Mouse (Mus musculus) stomach, embryonic 16.5 days (tissue): ENCODE measurements around the gene Ank3. TPM values are rescaled to one million over a fixed set of nuclear protein-coding genes. Genes with fewer than 3 reads are reported as not detected.

Experiments
- ATAC-seq: fragments of 200-750 bp; cut with Nextera tagmentation; 2 replicates; pipeline ENCODE4 v1.8.0; 2017; ENCODE audit warnings: moderate number of reproducible peaks, moderate TSS enrichment; ENCODE audit not compliant: insufficient read depth, low FRiP score
- H3K27ac ChIP-seq: fragments of 300-500 bp; sonication (generic); 2 replicates; pipeline ENCODE4 v1.5.1; 2014; ENCODE audit warnings: low read length
- H3K27me3 ChIP-seq: fragments of 300-500 bp; sonication (generic); 2 replicates; pipeline ENCODE4 v1.6.1; 2014; ENCODE audit warnings: low read length, control low read depth, mixed read lengths; ENCODE audit not compliant: control insufficient read depth, insufficient read depth
- H3K36me3 ChIP-seq: fragments of 300-500 bp; sonication (generic); 2 replicates; pipeline ENCODE4 v1.6.1; 2014; ENCODE audit warnings: low read length; ENCODE audit not compliant: control insufficient read depth, insufficient read depth
- H3K4me1 ChIP-seq: fragments of 300-500 bp; sonication (generic); 2 replicates; pipeline ENCODE4 v1.6.1; 2014; ENCODE audit warnings: low read length, control low read depth, mixed read lengths; ENCODE audit not compliant: control insufficient read depth, insufficient read depth
- H3K4me2 ChIP-seq: fragments of 300-500 bp; sonication (generic); 2 replicates; pipeline ENCODE4 v1.6.1; 2014; ENCODE audit warnings: low read depth, low read length, mixed read lengths
- H3K4me3 ChIP-seq: fragments of 300-500 bp; sonication (generic); replicated peaks from 2 replicates; pipeline ENCODE4 v1.5.1; 2014; ENCODE audit warnings: mild to moderate bottlenecking, low read length
- H3K9ac ChIP-seq: fragments of 300-500 bp; sonication (generic); 2 replicates; pipeline ENCODE4 v1.6.1; 2014; ENCODE audit warnings: low read length
- H3K9me3 ChIP-seq: fragments of 300-500 bp; sonication (generic); replicated peaks from 2 replicates; pipeline ENCODE4 v1.6.1; 2016; ENCODE audit warnings: low read length, control low read depth; ENCODE audit not compliant: control insufficient read depth
- WGBS: fragments of 180-500 bp; shearing (Covaris S2); extraction: QIAGEN DNeasy Blood & Tissue Kit; methylation state at CpG from one replicate; pipeline ENCODE4 v1.1.7; 2014; 5-methylcytosine and 5-hydroxymethylcytosine counted together
- polyA plus RNA-seq: library from polyadenylated mRNA; unstranded; fragments of >200 nt; fragmentation: Nextera tagmentation; extraction: Ambion mirVana; gene quantifications from 2 replicates; pipeline ENCODE4 v1.2.1, GENCODE M21; 2015

Gene Ank3
- polyA plus RNA-seq, 1 experiment from 2014 or later, result 37.7 TPM

- Histone ChIP-seq H3K27me3 (no peaks in the 10 kb centered on the region), H3K4me1 (no peaks in the 10 kb centered on the region), H3K9me3 (peaks cover 6% of the 10 kb centered on the region; the same call in 1 of the 2 replicates), H3K9ac (no peak overlapping the region), H3K4me3 (no peak overlapping the region), H3K27ac (no peak overlapping the region), H3K4me2 (no peak overlapping the region), H3K36me3 (peaks cover 19% of the 10 kb centered on the region)
- no peak for ATAC-seq
- WGBS, result 75% methylated on average over 8 of the region's 8 CpGs
These were observed 598.5 kb downstream of the Ank3 start for GRCm38 (mm10) chr10:69997082-69997481.

DNA sequence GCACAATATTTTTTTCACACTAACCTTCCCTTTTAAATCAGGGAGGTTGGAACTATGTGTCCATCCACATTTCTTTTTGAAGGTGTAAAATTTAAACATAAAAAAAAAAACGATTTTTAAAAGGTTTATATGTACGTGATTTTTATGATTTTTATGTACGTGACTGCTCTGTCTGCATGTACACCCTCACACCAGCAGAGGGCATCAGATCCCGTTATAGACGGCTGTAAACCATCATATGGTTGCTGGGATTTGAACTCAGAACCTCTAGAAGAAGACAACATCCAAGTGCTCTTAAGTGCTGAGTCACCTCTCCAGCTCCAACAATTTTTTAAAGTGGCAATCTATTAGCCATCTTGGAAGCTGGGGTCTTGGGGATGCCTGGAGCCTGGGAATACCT lies 605.5 kb downstream of the Ank3 start:
- Histone ChIP-seq H3K9ac (no peak overlapping the region), H3K27me3 (no peaks in the 10 kb centered on the region), H3K4me3 (no peak overlapping the region), H3K36me3 (peaks cover 8% of the 10 kb centered on the region; the same call in 1 of the 2 replicates), H3K27ac (no peak overlapping the region), H3K4me2 (no peak overlapping the region), H3K9me3 (no peaks in the 10 kb centered on the region), H3K4me1 (no peaks in the 10 kb centered on the region)
- no peak for ATAC-seq
- 90% methylated on average over 5 of the region's 5 CpGs for WGBS

DNA sequence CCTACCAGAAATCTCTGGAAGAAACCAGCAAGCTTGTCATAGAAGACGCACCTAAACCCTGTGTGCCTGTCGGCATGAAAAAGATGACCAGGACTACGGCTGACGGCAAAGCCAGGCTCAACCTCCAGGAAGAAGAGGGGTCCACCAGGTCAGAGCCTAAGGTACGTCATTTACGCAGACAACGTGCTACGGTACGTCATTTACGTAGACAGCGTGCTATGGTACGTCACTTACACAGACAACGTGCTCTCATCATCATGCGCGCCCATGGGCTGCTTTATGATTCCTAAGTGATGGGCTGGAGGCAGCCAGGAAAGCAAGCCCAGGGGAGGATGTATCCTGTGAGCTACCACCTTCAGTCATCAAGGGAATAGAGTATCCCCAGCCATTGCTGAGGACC lies 606.3 kb downstream of the Ank3 start:
- no peak overlapping the region for H3K27ac ChIP-seq
- H3K4me3 ChIP-seq, result no peak overlapping the region
- H3K9ac ChIP-seq, result no peak overlapping the region
- no peak overlapping the region for H3K4me2 ChIP-seq
- H3K36me3 ChIP-seq, result peaks cover 8% of the 10 kb centered on the region; the same call in 1 of the 2 replicates
- no peaks in the 10 kb centered on the region for H3K27me3 ChIP-seq
- no peaks in the 10 kb centered on the region for H3K4me1 ChIP-seq
- H3K9me3 ChIP-seq, result no peaks in the 10 kb centered on the region
- ATAC-seq, result no peak
- WGBS, result 98% methylated on average over 15 of the region's 15 CpGs

DNA sequence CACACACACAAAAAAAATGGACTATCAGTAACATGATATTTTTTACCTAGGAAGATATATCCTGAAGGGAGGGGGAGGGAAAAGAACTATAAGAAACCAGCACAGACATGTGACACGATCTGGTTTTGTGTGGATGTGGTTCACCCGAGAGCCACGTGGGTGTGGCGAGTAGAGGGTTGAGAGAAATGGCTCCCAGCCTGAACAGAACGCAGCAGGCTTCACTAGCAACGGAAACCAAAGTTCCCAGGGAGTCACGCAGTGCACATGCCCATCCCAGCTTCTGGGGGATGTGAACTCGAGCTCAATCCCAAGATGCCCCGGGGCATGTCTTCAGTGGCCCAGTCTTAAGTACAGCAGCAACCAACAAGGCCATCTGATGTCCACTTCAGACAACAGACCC lies 607.8 kb downstream of the Ank3 start:
- H3K36me3 ChIP-seq, result peaks cover 8% of the 10 kb centered on the region; the same call in 1 of the 2 replicates
- no peaks in the 10 kb centered on the region for H3K9me3 ChIP-seq
- no peak overlapping the region for H3K27ac ChIP-seq
- H3K4me1 ChIP-seq, result no peaks in the 10 kb centered on the region
- no peak overlapping the region for H3K9ac ChIP-seq
- no peak overlapping the region for H3K4me3 ChIP-seq
- 73% methylated on average over 9 of the region's 9 CpGs for WGBS
- H3K4me2 ChIP-seq, result no peak overlapping the region
- no peak for ATAC-seq
- no peaks in the 10 kb centered on the region for H3K27me3 ChIP-seq

- no peak for ATAC-seq
- Histone ChIP-seq H3K27me3 (no peaks in the 10 kb centered on the region), H3K4me3 (no peak overlapping the region), H3K27ac (no peak overlapping the region), H3K9ac (no peak overlapping the region), H3K36me3 (no peaks in the 10 kb centered on the region), H3K9me3 (no peaks in the 10 kb centered on the region), H3K4me1 (no peaks in the 10 kb centered on the region), H3K4me2 (no peak overlapping the region)
- WGBS, result 59% methylated on average over 5 of the region's 5 CpGs
These were observed 613.2 kb downstream of the Ank3 start for GRCm38 (mm10) chr10:70011738-70012137.

DNA sequence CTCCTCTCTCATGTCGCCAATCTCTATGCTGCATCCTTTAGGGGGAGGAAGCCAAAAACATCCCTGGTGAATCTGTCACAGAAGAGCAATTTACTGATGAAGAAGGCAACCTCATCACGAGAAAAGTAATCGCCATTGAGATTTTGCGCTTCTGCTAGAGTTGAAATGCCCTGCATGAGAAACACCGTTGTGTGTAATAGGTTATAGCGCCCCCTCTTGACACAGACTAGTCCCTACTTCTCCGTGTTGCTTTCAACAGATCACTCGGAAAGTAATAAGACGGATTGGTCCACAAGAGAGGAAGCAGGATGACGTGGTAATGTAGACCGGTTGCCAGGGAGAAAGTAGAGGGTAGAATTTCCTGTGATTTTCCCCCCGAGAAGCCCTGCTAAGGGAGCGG lies 615.4 kb downstream of the Ank3 start:
- Histone ChIP-seq H3K36me3 (no peaks in the 10 kb centered on the region), H3K4me3 (no peak overlapping the region), H3K4me2 (no peak overlapping the region), H3K27ac (no peak overlapping the region), H3K9me3 (no peaks in the 10 kb centered on the region), H3K4me1 (no peaks in the 10 kb centered on the region), H3K27me3 (no peaks in the 10 kb centered on the region), H3K9ac (no peak overlapping the region)
- WGBS, result 85% methylated on average over 13 of the region's 13 CpGs
- ATAC-seq, result no peak

DNA sequence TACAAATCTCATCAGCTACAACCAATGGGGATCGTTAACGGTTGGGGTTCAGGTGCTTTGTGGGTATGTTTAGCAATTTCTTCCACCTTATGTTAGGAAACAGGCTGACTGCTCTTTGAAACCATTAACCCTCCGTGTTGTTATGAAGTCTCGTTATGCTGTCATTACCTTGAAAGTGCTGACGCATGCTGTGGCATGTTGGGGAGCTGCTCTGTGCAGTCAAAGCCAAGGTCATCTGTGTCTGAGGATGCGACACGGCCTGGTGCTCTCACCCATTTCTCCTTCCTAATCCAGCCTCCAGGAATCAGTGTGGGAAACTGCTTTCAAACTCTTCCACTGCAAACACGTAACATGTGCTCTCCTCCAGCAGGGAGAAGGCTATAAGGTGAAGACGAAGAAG lies 616.6 kb downstream of the Ank3 start:
- Histone ChIP-seq H3K4me3 (no peak overlapping the region), H3K27ac (no peak overlapping the region), H3K9ac (no peak overlapping the region), H3K36me3 (no peaks in the 10 kb centered on the region), H3K4me1 (no peaks in the 10 kb centered on the region), H3K4me2 (no peak overlapping the region), H3K9me3 (no peaks in the 10 kb centered on the region), H3K27me3 (no peaks in the 10 kb centered on the region)
- no peak for ATAC-seq
- 92% methylated on average over 9 of the region's 9 CpGs for WGBS

DNA sequence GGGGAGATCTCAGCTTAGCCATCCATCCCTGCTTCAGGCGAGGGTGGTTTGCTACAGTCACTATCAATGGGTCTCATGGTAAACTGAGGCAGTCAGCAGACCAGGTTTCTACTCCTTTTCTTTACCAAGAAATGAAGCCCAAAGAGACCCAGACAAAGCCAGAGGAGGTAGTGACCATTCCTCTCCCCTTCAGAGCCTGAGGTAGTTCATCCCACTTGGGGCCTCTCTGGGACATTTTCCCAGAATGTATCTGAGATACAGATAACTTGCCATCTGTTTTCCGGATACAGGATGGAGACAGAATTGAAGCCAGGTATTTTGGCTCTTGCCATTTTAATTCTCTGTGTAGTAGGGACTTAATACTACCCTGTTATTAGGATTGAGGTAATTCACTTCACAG lies 620.1 kb downstream of the Ank3 start:
- H3K9ac ChIP-seq, result no peak overlapping the region
- no peak overlapping the region for H3K4me3 ChIP-seq
- 86% methylated on average over 2 of the region's 2 CpGs for WGBS
- no peaks in the 10 kb centered on the region for H3K4me1 ChIP-seq
- H3K9me3 ChIP-seq, result no peaks in the 10 kb centered on the region
- no peak for ATAC-seq
- no peaks in the 10 kb centered on the region for H3K36me3 ChIP-seq
- H3K4me2 ChIP-seq, result no peak overlapping the region
- no peak overlapping the region for H3K27ac ChIP-seq
- H3K27me3 ChIP-seq, result no peaks in the 10 kb centered on the region

GRCm38 (mm10) chr10:70021667-70022066 lies 623.1 kb downstream of the Ank3 start:
- H3K27me3 ChIP-seq, result no peaks in the 10 kb centered on the region
- no peak overlapping the region for H3K27ac ChIP-seq
- H3K36me3 ChIP-seq, result no peaks in the 10 kb centered on the region
- H3K9ac ChIP-seq, result no peak overlapping the region
- 80% methylated on average over 10 of the region's 10 CpGs for WGBS
- no peak overlapping the region for H3K4me3 ChIP-seq
- no peaks in the 10 kb centered on the region for H3K9me3 ChIP-seq
- no peak overlapping the region for H3K4me2 ChIP-seq
- ATAC-seq, result no peak
- no peaks in the 10 kb centered on the region for H3K4me1 ChIP-seq

- Histone ChIP-seq H3K4me1 (no peaks in the 10 kb centered on the region), H3K9ac (no peak overlapping the region), H3K4me2 (no peak overlapping the region), H3K9me3 (no peaks in the 10 kb centered on the region), H3K27me3 (no peaks in the 10 kb centered on the region), H3K36me3 (no peaks in the 10 kb centered on the region), H3K4me3 (no peak overlapping the region), H3K27ac (no peak overlapping the region)
- WGBS, result 65% methylated on average over 5 of the region's 5 CpGs
- ATAC-seq, result no peak
These were observed 624.0 kb downstream of the Ank3 start for GRCm38 (mm10) chr10:70022596-70022995.
